Mouse (Mus musculus) splenic B cell, adult 2 months (primary cell): Measurements from ENCODE around the gene Slc17a9.
"Not testable (repeated sequence)": the region's sequence is repeated elsewhere in the genome, so short reads cannot be mapped to it uniquely, and the experiment has no call there.

Source experiments
- DNase-seq: peaks from one replicate; pipeline ENCODE4 v3.0.0-alpha.2; 2011; ENCODE audit warnings: low read depth, low spot score
- H3K27me3 ChIP-seq: 2 replicates; pipeline ENCODE4 v1.6.1; 2012; ENCODE audit warnings: mild to moderate bottlenecking, low read length, moderate library complexity, mixed read lengths; ENCODE audit not compliant: control insufficient read depth, poor library complexity, insufficient read depth, severe bottlenecking
- H3K36me3 ChIP-seq: 2 replicates; pipeline ENCODE4 v1.6.1; 2012; ENCODE audit warnings: mild to moderate bottlenecking, low read length, moderate library complexity, mixed read lengths; ENCODE audit not compliant: control insufficient read depth, poor library complexity, insufficient read depth, severe bottlenecking

Slc17a9 gene

GRCm38 (mm10) chr2:180703645-180704359 lies 21.3 kb upstream of the Slc17a9 start:
- Histone ChIP-seq H3K36me3 (no peaks in the 10 kb centered on the region), H3K27me3 (no peaks in the 10 kb centered on the region)
- peak; percentile 51 for DNase-seq

- Histone ChIP-seq H3K36me3 (no peaks in the 10 kb centered on the region), H3K27me3 (no peaks in the 10 kb centered on the region)
- no peak for DNase-seq
Observed at GRCm38 (mm10) chr2:180704591-180704990, 20.5 kb upstream of the Slc17a9 start.

- peak; percentile 62 for DNase-seq
- H3K36me3 ChIP-seq, result no peaks in the 10 kb centered on the region
- no peaks in the 10 kb centered on the region for H3K27me3 ChIP-seq
Observed at GRCm38 (mm10) chr2:180705066-180705465, 20.0 kb upstream of the Slc17a9 start.

- no peaks in the 10 kb centered on the region for H3K36me3 ChIP-seq
- peak; percentile 32 for DNase-seq
- H3K27me3 ChIP-seq, result no peaks in the 10 kb centered on the region
Observed at GRCm38 (mm10) chr2:180705975-180706374, 19.1 kb upstream of the Slc17a9 start.

GRCm38 (mm10) chr2:180709023-180709922 lies 15.8 kb upstream of the Slc17a9 start:
- H3K36me3 ChIP-seq, result peaks cover 6% of the 10 kb centered on the region
- DNase-seq, result no peak
- no peaks in the 10 kb centered on the region for H3K27me3 ChIP-seq

- Histone ChIP-seq H3K36me3 (peaks cover 10% of the 10 kb centered on the region), H3K27me3 (no peaks in the 10 kb centered on the region)
- peak; percentile 99 for DNase-seq
Observed at GRCm38 (mm10) chr2:180709923-180710272, 15.2 kb upstream of the Slc17a9 start, which contains the start of the genes Dido1 and Gid8. Gene Dido1 (minus strand): TSS chr2:180709999. Gene Gid8 (plus strand): TSS chr2:180710117.

- H3K36me3 ChIP-seq, result peaks cover 10% of the 10 kb centered on the region
- H3K27me3 ChIP-seq, result no peaks in the 10 kb centered on the region
- DNase-seq, result peak; percentile 48
Observed at GRCm38 (mm10) chr2:180710276-180711155, 14.5 kb upstream of the Slc17a9 start.

GRCm38 (mm10) chr2:180711527-180711926 lies 13.5 kb upstream of the Slc17a9 start:
- Histone ChIP-seq H3K36me3 (peaks cover 10% of the 10 kb centered on the region), H3K27me3 (no peaks in the 10 kb centered on the region)
- DNase-seq, result no peak

- Histone ChIP-seq H3K36me3 (peaks cover 12% of the 10 kb centered on the region), H3K27me3 (no peaks in the 10 kb centered on the region)
- no peak for DNase-seq
Observed at GRCm38 (mm10) chr2:180712037-180712689, 12.9 kb upstream of the Slc17a9 start.

- peaks cover 12% of the 10 kb centered on the region for H3K36me3 ChIP-seq
- not testable (repeated sequence) for H3K27me3 ChIP-seq, DNase-seq
Observed at GRCm38 (mm10) chr2:180722748-180723147, 2.3 kb upstream of the Slc17a9 start.

GRCm38 (mm10) chr2:180723865-180724264 lies 1.2 kb upstream of the Slc17a9 start:
- peaks cover 11% of the 10 kb centered on the region for H3K36me3 ChIP-seq
- no peaks in the 10 kb centered on the region for H3K27me3 ChIP-seq
- DNase-seq, result no peak

GRCm38 (mm10) chr2:180725414-180725778 lies 333 bp downstream of the Slc17a9 start:
- peaks cover 11% of the 10 kb centered on the region; the same call in 1 of the 2 replicates for H3K36me3 ChIP-seq
- DNase-seq, result no peak
- H3K27me3 ChIP-seq, result no peaks in the 10 kb centered on the region

GRCm38 (mm10) chr2:180725856-180726629 lies 980 bp downstream of the Slc17a9 start:
- Histone ChIP-seq H3K36me3 (peaks cover 9% of the 10 kb centered on the region; the same call in 1 of the 2 replicates), H3K27me3 (no peaks in the 10 kb centered on the region)
- DNase-seq, result peak; percentile 42
